Mouse (Mus musculus): ENCODE data around the gene Dpy19l1. TPM values are rescaled to one million over a fixed set of nuclear protein-coding genes. Genes with fewer than 3 reads are reported as not detected.

Dpy19l1 gene
- polyA plus RNA-seq, 1 experiment from 2014 or later, result 13.0 TPM

- DNase-seq (no peak), ATAC-seq (ENCODE audit: low read depth) (peak; percentile 29; the same call in 1 of the 2 replicates)
- Histone ChIP-seq H3K9me3 (replicated peaks) (no peaks in the 10 kb centered on the region), H3K4me3 (replicated peaks) (no peak overlapping the region), H3K4me1 (replicated peaks) (no peaks in the 10 kb centered on the region), H3K36me3 (peaks cover 74% of the 10 kb centered on the region), H3K4me2 (no peak overlapping the region), H3K27me3 (no peaks in the 10 kb centered on the region), H3K27ac (no peak overlapping the region), H3K9ac (no peak overlapping the region)
- 83% methylated on average over 4 of the region's 4 CpGs for WGBS (ENCODE audit: insufficient replicate concordance)
These were observed 82.8 kb downstream of the Dpy19l1 start for GRCm38 (mm10) chr9:24420144-24420543.

- no peaks in the 10 kb centered on the region for H3K9me3 ChIP-seq (replicated peaks)
- no peak overlapping the region for H3K9ac ChIP-seq
- H3K4me1 ChIP-seq (replicated peaks), result no peaks in the 10 kb centered on the region
- WGBS (ENCODE audit: insufficient replicate concordance), result 82% methylated on average over 5 of the region's 5 CpGs
- DNase-seq, result no peak
- no peak overlapping the region for H3K4me3 ChIP-seq (replicated peaks)
- no peak overlapping the region for H3K27ac ChIP-seq
- no peak for ATAC-seq (ENCODE audit: low read depth)
- no peak overlapping the region for H3K4me2 ChIP-seq
- peaks cover 73% of the 10 kb centered on the region for H3K36me3 ChIP-seq
- H3K27me3 ChIP-seq, result no peaks in the 10 kb centered on the region
These were observed 84.7 kb downstream of the Dpy19l1 start for GRCm38 (mm10) chr9:24418281-24418680.

GRCm38 (mm10) chr9:24411483-24411882, 91.5 kb downstream of the Dpy19l1 start:
- ATAC-seq (ENCODE audit: low read depth) (no peak), DNase-seq (no peak)
- H3K4me2 ChIP-seq, result no peak overlapping the region
- H3K9ac ChIP-seq, result no peak overlapping the region
- no peak overlapping the region for H3K27ac ChIP-seq
- H3K36me3 ChIP-seq, result peaks cover 32% of the 10 kb centered on the region
- H3K9me3 ChIP-seq (replicated peaks), result no peaks in the 10 kb centered on the region
- WGBS (ENCODE audit: insufficient replicate concordance), result 92% methylated on average over 8 of the region's 8 CpGs
- H3K27me3 ChIP-seq, result no peaks in the 10 kb centered on the region
- H3K4me3 ChIP-seq (replicated peaks), result no peak overlapping the region
- H3K4me1 ChIP-seq (replicated peaks), result peaks cover 5% of the 10 kb centered on the region; the same call in 1 of the 2 replicates

GRCm38 (mm10) chr9:24410439-24410838, 92.5 kb downstream of the Dpy19l1 start:
- Histone ChIP-seq H3K4me3 (replicated peaks) (no peak overlapping the region), H3K4me2 (no peak overlapping the region), H3K9me3 (replicated peaks) (no peaks in the 10 kb centered on the region), H3K9ac (no peak overlapping the region), H3K27ac (no peak overlapping the region), H3K36me3 (peaks cover 32% of the 10 kb centered on the region), H3K4me1 (replicated peaks) (peaks cover 5% of the 10 kb centered on the region; the same call in 1 of the 2 replicates), H3K27me3 (no peaks in the 10 kb centered on the region)
- ATAC-seq (ENCODE audit: low read depth) (peak; percentile 71), DNase-seq (peak; percentile 5)
- WGBS (ENCODE audit: insufficient replicate concordance), result 34% methylated on average over 1 of the region's 1 CpGs

- H3K27me3 ChIP-seq, result no peaks in the 10 kb centered on the region
- no peak for ATAC-seq (ENCODE audit: low read depth)
- no peak overlapping the region for H3K9ac ChIP-seq
- 57% methylated on average over 3 of the region's 3 CpGs for WGBS (ENCODE audit: insufficient replicate concordance)
- no peak overlapping the region for H3K4me3 ChIP-seq (replicated peaks)
- DNase-seq, result no peak
- peaks cover 15% of the 10 kb centered on the region for H3K36me3 ChIP-seq
- H3K9me3 ChIP-seq (replicated peaks), result no peaks in the 10 kb centered on the region
- peaks cover 5% of the 10 kb centered on the region; the same call in 1 of the 2 replicates for H3K4me1 ChIP-seq (replicated peaks)
- no peak overlapping the region for H3K4me2 ChIP-seq
- no peak overlapping the region for H3K27ac ChIP-seq
These were observed 94.9 kb downstream of the Dpy19l1 start for GRCm38 (mm10) chr9:24407992-24408391.

GRCm38 (mm10) chr9:24394146-24394545, 108.8 kb downstream of the Dpy19l1 start:
- Histone ChIP-seq H3K27me3 (no peaks in the 10 kb centered on the region), H3K4me2 (no peak overlapping the region), H3K27ac (no peak overlapping the region), H3K9me3 (replicated peaks) (0 out of 2 replicates have a peak, but pooled peaks cover 2% of the 10 kb centered on the region), H3K9ac (no peak overlapping the region), H3K4me3 (replicated peaks) (no peak overlapping the region), H3K36me3 (no peaks in the 10 kb centered on the region), H3K4me1 (replicated peaks) (no peaks in the 10 kb centered on the region)
- ATAC-seq (ENCODE audit: low read depth), result no peak
- DNase-seq, result no peak
- WGBS (ENCODE audit: insufficient replicate concordance), result 62% methylated on average over 3 of the region's 3 CpGs

- no peak overlapping the region for H3K27ac ChIP-seq
- H3K9ac ChIP-seq, result no peak overlapping the region
- DNase-seq, result no peak
- no peaks in the 10 kb centered on the region for H3K36me3 ChIP-seq
- no peaks in the 10 kb centered on the region for H3K27me3 ChIP-seq
- no peak overlapping the region for H3K4me2 ChIP-seq
- WGBS (ENCODE audit: insufficient replicate concordance), result 78% methylated on average over 8 of the region's 8 CpGs
- ATAC-seq (ENCODE audit: low read depth), result no peak
- peaks cover 11% of the 10 kb centered on the region for H3K4me1 ChIP-seq (replicated peaks)
- no peaks in the 10 kb centered on the region for H3K9me3 ChIP-seq (replicated peaks)
- H3K4me3 ChIP-seq (replicated peaks), result no peak overlapping the region
These were observed 112.1 kb downstream of the Dpy19l1 start for GRCm38 (mm10) chr9:24390807-24391370.

- Histone ChIP-seq H3K4me1 (replicated peaks) (peaks cover 11% of the 10 kb centered on the region), H3K4me3 (replicated peaks) (no peak overlapping the region), H3K36me3 (no peaks in the 10 kb centered on the region), H3K9me3 (replicated peaks) (no peaks in the 10 kb centered on the region), H3K27me3 (no peaks in the 10 kb centered on the region), H3K4me2 (no peak overlapping the region), H3K9ac (no peak overlapping the region; the same call in 1 of the 2 replicates), H3K27ac (no peak overlapping the region)
- ATAC-seq (ENCODE audit: low read depth) (peak; percentile 86), DNase-seq (peak; percentile 6)
These were observed 115.7 kb downstream of the Dpy19l1 start for GRCm38 (mm10) chr9:24387230-24387629.

GRCm38 (mm10) chr9:24379321-24379720, 123.6 kb downstream of the Dpy19l1 start:
- ATAC-seq (ENCODE audit: low read depth), result no peak
- WGBS (ENCODE audit: insufficient replicate concordance), result 62% methylated on average over 3 of the region's 3 CpGs
- H3K27ac ChIP-seq, result no peak overlapping the region
- DNase-seq, result no peak
- H3K36me3 ChIP-seq, result no peaks in the 10 kb centered on the region
- H3K4me1 ChIP-seq (replicated peaks), result peaks cover 4% of the 10 kb centered on the region; the same call in 1 of the 2 replicates
- no peaks in the 10 kb centered on the region for H3K27me3 ChIP-seq
- no peak overlapping the region for H3K9ac ChIP-seq
- H3K4me2 ChIP-seq, result no peak overlapping the region
- H3K4me3 ChIP-seq (replicated peaks), result no peak overlapping the region
- no peaks in the 10 kb centered on the region for H3K9me3 ChIP-seq (replicated peaks)

- WGBS (ENCODE audit: insufficient replicate concordance), result 76% methylated on average over 2 of the region's 2 CpGs
- no peaks in the 10 kb centered on the region for H3K27me3 ChIP-seq
- peaks cover 4% of the 10 kb centered on the region; the same call in 1 of the 2 replicates for H3K4me1 ChIP-seq (replicated peaks)
- DNase-seq (no peak), ATAC-seq (ENCODE audit: low read depth) (no peak)
- H3K4me2 ChIP-seq, result no peak overlapping the region
- no peaks in the 10 kb centered on the region for H3K36me3 ChIP-seq
- no peaks in the 10 kb centered on the region for H3K9me3 ChIP-seq (replicated peaks)
- no peak overlapping the region for H3K9ac ChIP-seq
- H3K27ac ChIP-seq, result no peak overlapping the region
- no peak overlapping the region for H3K4me3 ChIP-seq (replicated peaks)
These were observed 124.1 kb downstream of the Dpy19l1 start for GRCm38 (mm10) chr9:24378848-24379247.

Data from liver, embryonic 13.5 days (tissue).